Mouse (Mus musculus) hindbrain, embryonic 11.5 days (tissue): ENCODE data around the gene Map9. TPM values are rescaled to one million over a fixed set of nuclear protein-coding genes. Genes with fewer than 3 reads are reported as not detected.
A peak's percentile ranks its signal among the peaks of the same experiment; 100 is the strongest.
"Not testable (repeated sequence)": the region's sequence is repeated elsewhere in the genome, so short reads cannot be mapped to it uniquely, and the experiment has no call there.

Source experiments
- ATAC-seq: fragments of 200-750 bp; cut with Nextera tagmentation; 2 replicates; pipeline ENCODE4 v1.8.0; 2017; ENCODE audit warnings: mild to moderate bottlenecking, moderate TSS enrichment, moderate library complexity; ENCODE audit not compliant: low FRiP score
- DNase-seq: peaks from one replicate; pipeline ENCODE4 v3.0.0-alpha.2; 2015; ENCODE audit warnings: low spot score
- H3K27ac ChIP-seq: fragments of 300-500 bp; sonication (generic); 2 replicates; pipeline ENCODE4 v1.5.1; 2014; ENCODE audit warnings: mild to moderate bottlenecking, low read depth, low read length
- H3K27me3 ChIP-seq: fragments of 300-500 bp; sonication (generic); 2 replicates; pipeline ENCODE4 v1.6.1; 2014; ENCODE audit warnings: mild to moderate bottlenecking, low read length, moderate library complexity, mixed read lengths; ENCODE audit not compliant: control insufficient read depth, insufficient read depth
- H3K36me3 ChIP-seq: fragments of 300-500 bp; sonication (generic); 2 replicates; pipeline ENCODE4 v1.6.1; 2014; ENCODE audit warnings: mild to moderate bottlenecking, low read length, moderate library complexity, mixed read lengths; ENCODE audit not compliant: control insufficient read depth, insufficient read depth
- H3K4me1 ChIP-seq: fragments of 300-500 bp; sonication (generic); replicated peaks from 2 replicates; pipeline ENCODE4 v1.6.1; 2014; ENCODE audit warnings: low read length, mixed read lengths; ENCODE audit not compliant: control insufficient read depth, insufficient read depth
- H3K4me2 ChIP-seq: fragments of 300-500 bp; sonication (generic); replicated peaks from 2 replicates; pipeline ENCODE4 v1.6.1; 2014; ENCODE audit warnings: mild to moderate bottlenecking, low read depth, low read length
- H3K4me3 ChIP-seq: fragments of 300-500 bp; sonication (generic); 2 replicates; pipeline ENCODE4 v1.5.1; 2014; ENCODE audit warnings: low read depth, low read length
- H3K9ac ChIP-seq: fragments of 300-500 bp; sonication (generic); 2 replicates; pipeline ENCODE4 v1.6.1; 2014; ENCODE audit warnings: low read depth, low read length
- H3K9me3 ChIP-seq: fragments of 300-500 bp; sonication (generic); 2 replicates; pipeline ENCODE4 v1.6.1; 2016; ENCODE audit warnings: low read length; ENCODE audit not compliant: control insufficient read depth
- WGBS: fragments of 180-500 bp; shearing (Covaris S2); extraction: QIAGEN DNeasy Blood & Tissue Kit; methylation state at CpG from one replicate; pipeline ENCODE4 v1.1.7; 2014; 5-methylcytosine and 5-hydroxymethylcytosine counted together
- polyA plus RNA-seq: library from polyadenylated mRNA; unstranded; fragments of >200 nt; fragmentation: Nextera tagmentation; extraction: Ambion mirVana; gene quantifications from 2 replicates; pipeline ENCODE4 v1.2.1, GENCODE M21; 2014

The Map9 gene
- 12.3 and 13.6 TPM in 2 replicates for polyA plus RNA-seq

DNA sequence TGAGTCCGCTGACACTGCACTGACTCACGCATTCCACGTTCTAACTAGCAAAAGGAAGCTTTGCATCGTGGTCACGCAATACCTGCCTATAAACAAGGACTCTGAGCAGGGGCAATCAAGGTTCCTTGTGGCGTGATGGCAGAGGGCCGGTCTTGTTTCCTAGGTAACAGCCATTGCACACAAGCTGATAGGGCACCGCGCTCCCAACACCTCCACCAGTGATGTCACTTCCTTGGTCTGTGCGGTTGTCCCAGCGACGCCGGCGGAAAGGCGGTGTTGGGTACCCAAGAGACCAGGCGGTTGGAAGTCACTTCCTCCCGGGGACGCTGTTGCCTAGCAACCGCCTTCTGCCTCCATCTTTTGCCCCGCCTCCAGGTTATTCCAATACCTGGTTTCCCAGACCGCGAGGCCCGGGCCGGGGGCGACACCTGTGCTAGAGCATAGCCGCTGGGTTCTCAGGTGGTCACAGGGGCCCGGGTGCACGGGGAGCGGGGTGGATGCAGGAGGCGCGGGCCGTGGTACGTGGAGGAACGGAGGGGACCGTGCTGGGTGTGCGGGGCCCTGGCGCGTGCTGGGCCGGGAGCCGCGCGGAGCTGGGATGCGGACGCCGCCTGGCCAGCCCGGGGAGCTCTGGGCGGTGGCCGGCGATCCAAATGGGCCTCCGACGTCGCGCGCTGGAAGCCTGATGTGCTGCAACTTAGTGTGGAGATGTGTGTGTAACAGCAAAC lies at the start of gene Map9:
TSS of gene Map9 (plus strand) at position 248 of the 728 bp plus-strand sequence.
- Histone ChIP-seq H3K4me2 (peak within 1 kb of the TSS; percentile 66), H3K36me3 (no peaks in the 10 kb centered on the region), H3K9ac (peak within 1 kb of the TSS; percentile 58), H3K4me1 (no peaks in the 10 kb centered on the region), H3K4me3 (peak within 1 kb of the TSS; percentile 68), H3K27ac (peak within 1 kb of the TSS; percentile 69), H3K9me3 (no peaks in the 10 kb centered on the region), H3K27me3 (no peaks in the 10 kb centered on the region)
- ATAC-seq (peak; percentile 100), DNase-seq (peak; percentile 98)
- WGBS = under 1% methylated on average over 54 of the region's 54 CpGs

DNA sequence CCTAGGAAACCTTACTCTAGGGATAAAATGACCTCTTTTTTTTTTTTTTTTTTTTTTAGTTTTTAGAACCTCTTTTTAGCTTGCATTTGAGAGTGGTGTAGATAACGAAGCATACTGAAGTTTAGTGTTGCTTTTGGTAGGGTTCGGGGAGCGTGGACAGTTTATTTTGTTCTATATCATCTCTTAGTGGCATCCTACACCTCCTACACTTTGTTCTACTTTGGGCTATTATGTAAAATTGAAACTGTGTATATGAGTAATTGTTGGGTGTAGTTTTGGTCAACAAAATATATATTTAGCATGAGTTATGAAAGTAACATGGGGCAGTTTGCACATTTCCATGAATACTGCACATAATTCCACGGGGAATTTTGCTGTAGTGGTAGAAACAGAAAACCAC lies 42.1 kb upstream of the Map9 start:
- Histone ChIP-seq H3K27me3 (no peaks in the 10 kb centered on the region), H3K4me2 (no peak overlapping the region)
- DNase-seq = no peak

DNA sequence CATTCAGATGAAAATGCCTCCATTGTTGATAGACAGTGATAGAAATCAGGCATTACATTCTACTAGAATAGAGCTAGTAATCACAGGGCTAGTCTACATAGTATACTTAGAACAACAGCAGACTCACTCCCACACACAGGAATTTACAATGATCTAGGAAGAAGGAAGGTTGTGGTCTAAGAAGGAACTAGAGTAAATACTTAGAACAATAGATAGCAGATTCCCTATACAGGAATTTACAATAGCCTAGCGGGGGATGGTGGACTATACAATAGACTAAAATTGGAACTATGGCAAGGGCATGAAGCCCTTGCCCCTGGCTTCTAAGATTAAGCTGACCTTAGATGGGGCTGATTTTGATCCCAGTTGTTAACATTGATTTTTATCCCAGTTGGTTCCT lies 31.1 kb upstream of the Map9 start:
- 93% methylated on average over 1 of the region's 1 CpGs for WGBS
- not testable (repeated sequence) for H3K4me2 ChIP-seq, H3K4me3 ChIP-seq, ATAC-seq, H3K36me3 ChIP-seq, H3K4me1 ChIP-seq, H3K27ac ChIP-seq, H3K27me3 ChIP-seq, H3K9ac ChIP-seq, H3K9me3 ChIP-seq, DNase-seq

More for the DNA sequence above, 42.1 kb upstream of the Map9 start:
- H3K9ac ChIP-seq = no peak overlapping the region
- H3K27ac ChIP-seq = no peak overlapping the region
- no peak for ATAC-seq
- H3K4me1 ChIP-seq = no peaks in the 10 kb centered on the region
- no peak overlapping the region for H3K4me3 ChIP-seq
- H3K9me3 ChIP-seq = no peaks in the 10 kb centered on the region
- H3K36me3 ChIP-seq = no peaks in the 10 kb centered on the region
- WGBS = 90% methylated on average over 4 of the region's 4 CpGs

DNA sequence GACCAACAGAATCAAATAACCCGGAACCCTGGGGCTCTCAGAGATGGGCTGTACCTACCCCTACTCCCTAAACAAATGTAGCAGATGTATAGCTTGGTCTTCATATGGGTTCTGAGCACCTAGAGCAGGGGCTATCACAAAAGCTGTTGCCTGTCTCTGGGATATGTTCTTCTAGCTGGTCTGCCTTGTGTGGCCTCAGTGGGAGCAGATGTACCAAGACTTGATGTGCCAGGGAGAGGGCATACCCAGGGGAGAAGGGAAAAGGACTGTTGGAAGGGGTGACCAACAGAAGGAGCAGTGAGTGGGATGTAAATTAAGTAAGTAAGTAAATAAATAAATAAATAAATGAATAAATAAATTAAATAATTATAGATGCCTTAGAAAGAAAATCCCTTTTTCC lies 25.8 kb upstream of the Map9 start:
- Histone ChIP-seq H3K9me3 (no peaks in the 10 kb centered on the region), H3K27me3 (no peaks in the 10 kb centered on the region), H3K4me3 (no peak overlapping the region), H3K4me1 (no peaks in the 10 kb centered on the region), H3K4me2 (no peak overlapping the region), H3K27ac (no peak overlapping the region), H3K9ac (no peak overlapping the region), H3K36me3 (no peaks in the 10 kb centered on the region)
- ATAC-seq (peak; percentile 36; the same call in 1 of the 2 replicates), DNase-seq (no peak)
- WGBS = 90% methylated on average over 1 of the region's 1 CpGs

DNA sequence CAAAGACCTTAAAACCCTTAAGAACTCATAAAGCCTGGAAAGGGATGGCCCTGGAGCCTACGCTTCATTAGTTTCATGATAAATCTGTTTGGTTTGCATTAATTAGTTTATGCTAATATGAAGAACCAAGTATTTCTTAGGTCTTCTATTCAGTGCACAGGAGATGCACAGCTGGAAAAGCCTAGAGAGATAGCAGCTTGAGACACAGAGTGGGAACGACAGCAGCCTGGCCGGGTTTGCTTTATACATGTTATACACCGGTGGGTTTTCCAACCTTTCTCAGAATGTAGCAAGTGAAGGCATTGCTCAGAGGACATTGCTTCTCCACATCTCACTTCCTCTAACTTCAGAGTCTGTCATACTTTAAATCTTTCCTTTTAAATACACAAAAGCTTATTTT lies 25.3 kb upstream of the Map9 start:
- no peaks in the 10 kb centered on the region for H3K4me1 ChIP-seq
- DNase-seq (peak; percentile 2), ATAC-seq (no peak)
- H3K9ac ChIP-seq = no peak overlapping the region
- no peak overlapping the region for H3K4me2 ChIP-seq
- H3K27me3 ChIP-seq = no peaks in the 10 kb centered on the region
- H3K4me3 ChIP-seq = no peak overlapping the region
- 90% methylated on average over 4 of the region's 4 CpGs for WGBS
- no peak overlapping the region for H3K27ac ChIP-seq
- no peaks in the 10 kb centered on the region for H3K36me3 ChIP-seq
- no peaks in the 10 kb centered on the region for H3K9me3 ChIP-seq

DNA sequence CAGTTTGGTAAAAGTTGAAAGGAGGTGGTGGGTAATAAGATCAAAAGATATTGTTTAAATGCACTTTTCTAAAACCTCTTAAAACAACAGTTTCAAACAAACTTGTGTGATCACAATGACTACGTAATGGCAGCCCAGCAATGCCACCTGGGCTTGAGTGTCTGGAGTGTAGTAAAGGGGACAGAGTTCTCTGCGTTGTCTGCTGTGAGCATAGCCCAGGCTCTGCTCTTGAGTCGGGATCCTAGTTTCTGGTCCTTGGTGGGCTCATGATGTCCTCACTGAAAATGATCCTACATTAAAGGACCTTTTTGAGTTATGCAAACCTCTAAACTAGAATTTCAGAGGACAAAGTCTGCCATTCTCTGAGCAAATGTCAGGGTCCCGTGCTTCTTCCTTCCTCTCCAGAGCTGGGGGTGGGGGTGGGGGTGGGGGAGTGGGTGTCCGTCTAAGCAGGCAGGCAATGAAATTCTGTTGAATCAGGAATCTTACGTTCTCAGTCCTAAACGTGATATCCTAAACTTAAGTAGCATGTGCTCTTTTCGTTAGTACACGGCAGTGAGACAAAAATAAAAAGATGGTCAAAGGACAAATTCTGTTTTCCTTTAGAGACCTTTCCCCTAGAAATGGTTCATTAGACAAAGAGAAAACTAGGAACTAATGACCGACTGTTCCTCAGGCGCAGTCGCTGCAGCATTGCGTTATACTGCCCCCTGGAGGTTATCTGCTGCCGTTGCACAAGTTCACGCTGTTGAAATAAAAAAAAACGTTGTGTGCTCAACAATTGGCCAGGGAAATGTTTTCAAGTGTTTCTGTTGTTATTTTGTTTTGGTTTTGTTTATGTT lies 24.5 kb upstream of the Map9 start:
- H3K27ac ChIP-seq = no peak overlapping the region

DNA sequence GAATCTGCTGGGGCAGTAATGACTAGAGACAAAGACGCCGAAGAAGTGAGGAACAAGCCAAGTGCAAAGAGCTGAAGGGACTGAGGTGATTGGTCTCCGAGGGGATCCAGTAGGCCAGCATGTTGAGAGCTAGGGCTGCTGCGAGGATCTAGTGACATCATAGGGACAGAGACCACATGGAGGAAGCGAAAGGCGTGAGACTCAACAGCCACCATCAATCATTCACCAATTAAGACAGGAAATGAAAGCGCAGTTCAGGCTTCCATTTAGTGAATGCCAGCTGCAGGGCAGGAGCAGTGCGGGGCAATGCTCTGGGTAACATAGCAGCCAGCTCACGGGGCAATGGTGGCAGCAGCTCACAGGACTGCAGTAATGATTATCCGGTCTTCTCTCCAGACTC lies 17.7 kb upstream of the Map9 start:
- no peaks in the 10 kb centered on the region for H3K36me3 ChIP-seq
- no peak overlapping the region for H3K4me2 ChIP-seq
- H3K4me1 ChIP-seq = no peaks in the 10 kb centered on the region
- 72% methylated on average over 10 of the region's 10 CpGs for WGBS
- no peaks in the 10 kb centered on the region for H3K9me3 ChIP-seq
- DNase-seq = no peak
- ATAC-seq = peak; percentile 35; the same call in 1 of the 2 replicates
- no peak overlapping the region for H3K27ac ChIP-seq
- H3K27me3 ChIP-seq = no peaks in the 10 kb centered on the region
- no peak overlapping the region for H3K9ac ChIP-seq
- H3K4me3 ChIP-seq = no peak overlapping the region

More for the DNA sequence above, 24.5 kb upstream of the Map9 start:
- no peaks in the 10 kb centered on the region for H3K4me1 ChIP-seq
- peak overlapping the region; percentile 20; the same call in 1 of the 2 replicates for H3K4me3 ChIP-seq
- no peaks in the 10 kb centered on the region for H3K9me3 ChIP-seq
- ATAC-seq = peak; percentile 81
- no peaks in the 10 kb centered on the region for H3K27me3 ChIP-seq
- 10% methylated on average over 16 of the region's 16 CpGs for WGBS
- H3K36me3 ChIP-seq = no peaks in the 10 kb centered on the region
- peak overlapping the region; percentile 15; the same call in 1 of the 2 replicates for H3K9ac ChIP-seq
- peak overlapping the region; percentile 37 for H3K4me2 ChIP-seq
- DNase-seq = peak; percentile 88

DNA sequence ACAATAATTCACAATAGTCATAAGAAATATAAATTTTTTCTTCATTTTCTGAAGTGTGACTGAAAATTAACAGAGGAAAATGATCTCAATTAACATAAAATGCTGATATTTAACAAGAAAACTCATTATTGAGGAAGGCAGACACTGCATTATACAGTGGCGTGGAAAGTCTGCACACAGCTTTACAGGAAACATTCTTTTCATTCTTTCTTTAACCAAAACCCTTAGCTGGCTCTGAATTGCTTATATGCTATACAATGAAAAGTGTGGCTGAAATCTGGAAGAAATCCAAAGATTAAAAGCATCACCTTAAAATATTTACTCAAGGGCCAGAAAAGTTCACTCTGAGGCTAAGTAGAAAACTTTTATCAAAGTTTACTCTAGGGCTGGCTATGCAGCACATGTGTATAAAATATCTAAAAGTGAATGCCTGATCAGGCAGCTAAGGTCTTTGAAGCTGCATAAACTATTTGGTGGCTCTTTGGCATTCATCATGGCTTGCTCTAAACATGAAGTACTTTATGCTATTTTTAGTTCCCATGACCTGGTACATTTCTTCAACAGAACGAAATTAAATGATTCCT lies 9.5 kb upstream of the Map9 start:
- Histone ChIP-seq H3K36me3 (no peaks in the 10 kb centered on the region), H3K4me2 (no peak overlapping the region), H3K27me3 (no peaks in the 10 kb centered on the region), H3K4me1 (no peaks in the 10 kb centered on the region), H3K4me3 (no peak overlapping the region), H3K27ac (no peak overlapping the region), H3K9me3 (no peaks in the 10 kb centered on the region), H3K9ac (no peak overlapping the region)
- no peak for DNase-seq
- ATAC-seq = no peak
- WGBS = 71% methylated on average over 2 of the region's 2 CpGs
